Mouse (Mus musculus): ENCODE results near the gene Eif4a2.

DNA sequence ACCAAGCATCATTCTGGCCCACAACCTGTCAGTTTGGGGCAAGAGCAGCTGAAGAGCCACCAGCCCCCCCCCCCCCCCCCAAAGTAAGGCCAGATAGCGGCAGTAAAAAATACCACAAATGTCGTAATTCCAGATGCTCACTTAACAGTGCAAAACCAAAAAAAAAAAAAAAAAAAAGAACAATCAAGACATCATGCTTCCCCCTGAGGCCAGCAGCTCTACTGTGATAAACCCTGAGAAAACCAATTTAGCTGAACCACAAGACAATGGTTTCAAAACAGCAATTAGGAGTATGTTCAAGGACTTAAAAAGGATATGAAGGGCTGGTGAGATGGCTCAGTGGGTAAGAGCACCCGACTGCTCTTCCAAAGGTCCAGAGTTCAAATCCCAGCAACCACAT is 54.9 kb downstream of the Eif4a2 start:
- TF ChIP-seq CTCF (conservative IDR thresholded peaks at IDR 0.05; ENCODE audit: low read length) (no peak), NANOG (IDR thresholded peaks at IDR 0.05; ENCODE audit: borderline replicate concordance, low read length) (no peak)

All from E14TG2a.4 (cell line).